Mouse (Mus musculus) limb, embryonic 10.5 days (tissue): Measurements from ENCODE around the gene Zbtb37. TPM values are rescaled to one million over a fixed set of nuclear protein-coding genes. Genes with fewer than 3 reads are reported as not detected.
"Not testable (repeated sequence)": the region's sequence is repeated elsewhere in the genome, so short reads cannot be mapped to it uniquely, and the experiment has no call there.

Source experiments
- DNase-seq: peaks from one replicate; pipeline ENCODE4 v3.0.0-alpha.2; 2017; ENCODE audit warnings: low spot score
- H3K27ac ChIP-seq: fragments of 300-500 bp; sonication (generic); 2 replicates; pipeline ENCODE4 v1.5.1; 2016; ENCODE audit warnings: mild to moderate bottlenecking
- H3K27me3 ChIP-seq: fragments of 300-500 bp; sonication (generic); 2 replicates; pipeline ENCODE4 v1.6.1; 2016; ENCODE audit warnings: low read depth, mild to moderate bottlenecking; ENCODE audit not compliant: poor library complexity, severe bottlenecking
- H3K36me3 ChIP-seq: fragments of 300-500 bp; sonication (generic); 2 replicates; pipeline ENCODE4 v1.6.1; 2016; ENCODE audit warnings: mild to moderate bottlenecking, moderate library complexity
- H3K4me1 ChIP-seq: fragments of 300-500 bp; sonication (generic); 2 replicates; pipeline ENCODE4 v1.6.1; 2016
- H3K4me3 ChIP-seq: fragments of 300-500 bp; sonication (generic); 2 replicates; pipeline ENCODE4 v1.5.1; 2016; ENCODE audit warnings: mild to moderate bottlenecking, moderate library complexity
- H3K9me3 ChIP-seq: fragments of 300-500 bp; sonication (generic); replicated peaks from 2 replicates; pipeline ENCODE4 v1.6.1; 2016; ENCODE audit warnings: mild to moderate bottlenecking
- WGBS: fragments of 180-500 bp; shearing (Covaris S2); methylation state at CpG from one replicate; pipeline ENCODE4 v1.1.7; 2016; 5-methylcytosine and 5-hydroxymethylcytosine counted together
- polyA plus RNA-seq: library from polyadenylated mRNA; unstranded; fragments of >200 nt; fragmentation: Nextera tagmentation; extraction: Ambion mirVana; gene quantifications from 2 replicates; pipeline ENCODE4 v1.2.1, GENCODE M21; 2016

Gene Zbtb37
- polyA plus RNA-seq, 1 experiment from 2014 or later = 6.2 TPM

DNA sequence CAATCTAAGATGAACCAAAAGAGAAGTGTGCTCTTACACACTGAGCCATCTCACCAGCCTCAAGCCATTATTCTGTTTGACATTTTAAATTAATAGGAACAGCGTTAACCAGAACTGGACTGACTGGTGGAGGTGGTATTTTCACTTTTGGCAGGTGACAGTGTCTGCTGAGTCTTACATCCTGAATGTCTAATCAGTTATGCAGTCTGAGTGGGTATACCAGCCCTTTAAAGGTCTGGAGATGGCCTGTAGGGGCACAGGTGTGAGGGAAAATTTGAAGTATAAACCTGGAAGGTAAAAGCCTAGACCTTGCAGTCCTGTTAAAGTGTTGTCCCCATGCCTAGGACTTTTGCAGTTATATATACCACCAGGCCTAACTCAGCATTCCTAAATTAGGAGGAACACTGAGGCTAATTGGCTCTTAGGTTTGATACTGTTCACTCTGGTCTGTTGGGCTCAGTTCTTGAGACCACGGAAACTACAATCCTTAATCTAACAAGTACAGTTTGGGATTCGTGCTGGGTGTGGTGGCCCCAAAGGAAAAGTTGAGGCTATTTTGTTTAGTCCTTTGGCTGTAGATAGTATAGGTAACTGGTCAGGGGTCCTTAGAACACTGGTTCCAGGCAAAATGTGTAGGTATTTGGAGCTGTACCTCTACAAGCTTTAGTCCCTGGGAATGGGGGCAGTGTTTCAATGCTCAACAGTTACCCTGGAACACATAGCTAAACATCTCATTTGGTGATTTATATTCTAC is 4.5 kb upstream of the Zbtb37 start:
- Histone ChIP-seq H3K4me1 (peaks cover 6% of the 10 kb centered on the region; the same call in 1 of the 2 replicates), H3K27ac (peak overlapping the region; percentile 11; the same call in 1 of the 2 replicates), H3K9me3 (no peaks in the 10 kb centered on the region), H3K27me3 (no peaks in the 10 kb centered on the region), H3K36me3 (peaks cover 75% of the 10 kb centered on the region), H3K4me3 (no peak overlapping the region)
- DNase-seq = peak; percentile 57
- 5% methylated on average over 3 of the region's 3 CpGs for WGBS

DNA sequence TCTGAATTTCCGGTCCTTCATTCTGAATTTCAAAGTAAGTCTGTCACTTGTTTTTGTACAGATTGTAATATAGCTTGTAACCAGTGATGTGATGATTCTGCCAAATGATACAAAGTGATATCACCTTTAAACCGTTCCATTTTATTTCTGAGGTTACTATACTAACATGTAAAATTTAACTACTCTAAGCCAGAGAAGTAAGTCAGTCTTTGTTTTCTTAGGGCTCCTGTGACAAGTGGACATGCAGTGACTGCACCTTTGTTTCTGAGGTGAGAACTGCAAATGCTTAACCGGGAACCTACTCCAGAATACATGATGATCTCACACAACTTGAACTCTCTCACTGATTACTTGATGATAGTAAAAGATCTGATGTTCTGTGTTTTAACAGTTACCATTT is 3.4 kb upstream of the Zbtb37 start:
- H3K36me3 ChIP-seq = peaks cover 64% of the 10 kb centered on the region
- H3K27ac ChIP-seq = peak overlapping the region; percentile 98; the same call in 1 of the 2 replicates
- peak overlapping the region; percentile 86 for H3K4me3 ChIP-seq
- H3K27me3 ChIP-seq = no peaks in the 10 kb centered on the region
- H3K9me3 ChIP-seq = no peaks in the 10 kb centered on the region
- DNase-seq = no peak
- WGBS = 45% methylated on average over 3 of the region's 3 CpGs
- H3K4me1 ChIP-seq = peaks cover 15% of the 10 kb centered on the region

DNA sequence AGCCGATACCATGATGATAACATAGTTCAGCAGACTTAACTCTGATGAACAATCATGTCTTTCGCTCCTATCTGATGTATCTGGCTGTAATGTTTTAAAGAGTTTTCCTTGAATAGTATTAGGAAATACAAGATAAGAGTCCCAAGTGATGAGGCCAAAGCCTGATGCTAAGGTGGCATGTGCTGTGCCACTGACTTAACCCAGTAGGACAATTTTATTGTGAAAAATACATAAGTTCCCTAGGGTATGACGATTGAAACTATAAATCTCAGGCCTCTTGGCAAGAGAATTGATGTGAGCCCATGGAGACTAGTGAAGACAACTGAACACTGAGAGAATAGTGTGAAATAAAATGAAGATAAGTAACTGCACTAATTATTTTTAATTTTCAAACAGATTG is 3.0 kb upstream of the Zbtb37 start:
- Histone ChIP-seq H3K9me3 (no peaks in the 10 kb centered on the region), H3K27me3 (no peaks in the 10 kb centered on the region), H3K4me3 (peak overlapping the region; percentile 86), H3K27ac (peak overlapping the region; percentile 98), H3K4me1 (peaks cover 15% of the 10 kb centered on the region), H3K36me3 (peaks cover 60% of the 10 kb centered on the region)
- 33% methylated on average over 3 of the region's 3 CpGs for WGBS
- DNase-seq = no peak

DNA sequence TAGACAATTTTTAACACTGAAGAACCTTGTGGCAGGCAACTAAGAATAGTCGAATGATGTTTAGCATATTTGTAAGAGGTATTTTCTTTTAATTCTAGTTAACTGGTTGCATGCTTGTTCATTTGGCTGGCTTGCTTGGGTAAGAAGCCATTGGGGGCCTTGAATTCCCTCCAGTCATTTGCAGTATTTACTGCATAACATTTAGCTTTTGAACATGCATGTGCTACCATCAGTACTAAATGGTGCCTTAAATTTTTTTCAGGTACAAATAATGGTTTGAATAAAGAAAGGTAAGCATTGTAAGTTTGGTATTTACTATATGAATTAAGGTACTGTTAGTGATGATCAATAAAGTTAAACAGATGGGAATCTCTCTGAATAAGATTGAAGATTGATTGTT is 2.4 kb upstream of the Zbtb37 start:
- Histone ChIP-seq H3K9me3 (no peaks in the 10 kb centered on the region), H3K4me3 (peak overlapping the region; percentile 86), H3K27ac (peak overlapping the region; percentile 98), H3K4me1 (peaks cover 15% of the 10 kb centered on the region), H3K36me3 (peaks cover 60% of the 10 kb centered on the region), H3K27me3 (no peaks in the 10 kb centered on the region)
- 3% methylated on average over 1 of the region's 1 CpGs for WGBS
- no peak for DNase-seq

DNA sequence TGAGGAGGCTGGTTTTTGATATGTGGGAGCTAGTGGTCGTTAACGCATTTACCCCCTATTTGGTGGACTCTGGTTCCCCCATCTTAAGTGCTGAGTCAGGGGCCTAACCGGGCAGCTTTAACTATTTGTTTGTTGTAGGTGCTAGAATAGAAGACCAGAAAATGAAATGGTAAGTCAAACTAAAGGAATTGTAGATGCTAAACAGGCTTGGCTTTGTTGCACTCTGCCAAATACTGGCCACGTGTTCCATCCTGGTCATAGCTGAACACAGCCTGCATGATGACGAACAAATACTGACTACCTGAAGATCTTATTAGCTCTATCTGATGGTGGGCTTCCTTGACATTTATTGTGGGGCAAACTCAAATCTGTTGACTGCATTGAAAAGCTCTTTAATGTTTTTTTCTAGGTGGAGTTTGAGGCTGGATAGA is 1.8 kb upstream of the Zbtb37 start:
- Histone ChIP-seq H3K27me3 (no peaks in the 10 kb centered on the region), H3K4me1 (peaks cover 15% of the 10 kb centered on the region), H3K27ac (peak overlapping the region; percentile 98), H3K4me3 (peak overlapping the region; percentile 86), H3K9me3 (no peaks in the 10 kb centered on the region), H3K36me3 (peaks cover 61% of the 10 kb centered on the region)
- peak; percentile 50 for DNase-seq
- under 1% methylated on average over 5 of the region's 5 CpGs for WGBS

DNA sequence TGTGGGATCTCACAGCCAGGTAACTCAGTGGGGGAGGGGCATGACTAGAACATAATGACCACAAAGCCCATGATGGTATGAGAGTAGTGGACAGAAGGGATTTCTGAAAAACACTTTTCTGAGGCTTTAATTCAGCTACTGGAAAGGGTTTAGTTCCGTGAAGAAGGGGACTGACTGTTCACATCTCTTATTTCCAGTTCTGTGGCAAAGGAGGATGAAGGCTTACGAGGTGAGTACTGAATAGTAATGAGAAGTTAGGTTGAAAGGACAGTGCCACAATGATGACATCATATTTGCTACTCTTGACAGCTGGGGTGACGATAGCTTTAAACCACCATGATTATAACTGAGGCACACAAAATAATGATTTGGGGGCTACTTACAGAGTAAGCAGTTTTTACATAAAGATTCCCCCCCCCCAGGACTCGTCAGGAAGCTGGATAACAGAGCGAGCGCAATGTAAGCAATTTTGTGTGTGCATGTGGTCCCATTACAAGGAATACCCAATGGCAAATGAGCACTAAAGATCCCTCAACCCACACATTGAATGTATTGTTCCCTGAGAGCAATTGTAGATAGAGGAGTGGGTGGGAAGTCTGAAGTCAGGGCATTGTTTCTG is 1.2 kb upstream of the Zbtb37 start:
- H3K36me3 ChIP-seq = peaks cover 65% of the 10 kb centered on the region

DNA sequence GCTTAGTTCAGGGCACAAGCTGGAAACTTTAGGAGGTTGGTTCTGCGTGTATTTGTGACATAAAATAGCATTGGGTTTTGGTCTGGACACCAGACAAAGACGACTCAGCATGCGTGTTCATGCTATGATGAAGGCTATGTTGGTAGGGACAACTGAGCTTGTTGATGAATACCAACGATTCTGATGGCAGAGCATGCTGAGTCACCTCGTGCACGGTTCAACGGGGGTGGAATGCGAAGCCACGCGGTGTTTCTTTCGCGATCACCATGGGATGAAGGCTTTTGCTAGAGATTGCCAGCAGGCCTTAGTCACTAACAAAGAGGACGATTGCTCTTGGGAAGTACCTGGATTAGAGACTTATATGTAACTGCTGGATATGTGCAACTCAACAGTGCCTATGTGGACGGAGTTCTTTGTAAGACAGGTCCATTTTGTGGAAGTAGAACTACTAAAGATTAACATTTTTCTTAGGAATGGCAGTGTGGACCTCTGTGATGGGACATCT is 684 bp upstream of the Zbtb37 start:
- peak overlapping the region; percentile 86 for H3K4me3 ChIP-seq
- no peaks in the 10 kb centered on the region for H3K27me3 ChIP-seq
- H3K4me1 ChIP-seq = peaks cover 15% of the 10 kb centered on the region
- no peak for DNase-seq
- H3K9me3 ChIP-seq = no peaks in the 10 kb centered on the region
- H3K36me3 ChIP-seq = peaks cover 69% of the 10 kb centered on the region
- WGBS = under 1% methylated on average over 14 of the region's 14 CpGs
- peak overlapping the region; percentile 98 for H3K27ac ChIP-seq

More for the DNA sequence above, 1.2 kb upstream of the Zbtb37 start:
- H3K4me3 ChIP-seq = peak overlapping the region; percentile 86
- under 1% methylated on average over 6 of the region's 6 CpGs for WGBS
- H3K9me3 ChIP-seq = no peaks in the 10 kb centered on the region
- no peak for DNase-seq
- peak overlapping the region; percentile 98 for H3K27ac ChIP-seq
- H3K27me3 ChIP-seq = no peaks in the 10 kb centered on the region
- peaks cover 15% of the 10 kb centered on the region for H3K4me1 ChIP-seq

DNA sequence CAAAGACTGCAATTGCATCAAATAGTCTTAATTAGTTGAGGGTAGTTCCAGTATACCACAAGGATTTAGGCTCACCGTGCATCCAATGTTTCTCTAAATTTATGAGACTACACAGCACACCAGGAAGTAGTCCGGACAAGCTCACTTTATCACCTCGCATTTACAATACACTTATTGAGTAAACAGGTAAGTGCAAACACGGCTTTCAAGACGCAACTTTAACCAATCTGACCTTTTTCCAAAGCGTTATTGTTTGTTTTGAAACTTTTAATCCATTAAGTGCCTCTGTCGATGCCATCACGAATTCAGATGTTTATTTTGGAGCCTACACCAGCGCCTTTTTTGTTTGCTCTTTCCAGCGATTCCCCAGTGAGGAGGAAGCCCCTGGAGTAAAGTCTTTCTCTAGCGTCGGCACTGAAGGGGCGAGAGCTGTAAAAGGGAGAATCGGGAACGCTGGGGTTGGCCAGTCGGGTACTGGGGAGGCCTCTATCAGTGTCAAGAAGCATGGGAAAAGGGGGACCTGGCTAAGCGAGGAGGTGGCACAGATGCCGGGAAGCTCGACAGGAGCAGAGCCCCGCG is 704 bp downstream of the Zbtb37 start:
- Histone ChIP-seq H3K4me3 (peak overlapping the region; percentile 86), H3K27ac (peak overlapping the region; percentile 98), H3K36me3 (peaks cover 71% of the 10 kb centered on the region), H3K9me3 (no peaks in the 10 kb centered on the region), H3K4me1 (peaks cover 15% of the 10 kb centered on the region), H3K27me3 (no peaks in the 10 kb centered on the region)
- WGBS = 1% methylated on average over 21 of the region's 21 CpGs
- DNase-seq = no peak

DNA sequence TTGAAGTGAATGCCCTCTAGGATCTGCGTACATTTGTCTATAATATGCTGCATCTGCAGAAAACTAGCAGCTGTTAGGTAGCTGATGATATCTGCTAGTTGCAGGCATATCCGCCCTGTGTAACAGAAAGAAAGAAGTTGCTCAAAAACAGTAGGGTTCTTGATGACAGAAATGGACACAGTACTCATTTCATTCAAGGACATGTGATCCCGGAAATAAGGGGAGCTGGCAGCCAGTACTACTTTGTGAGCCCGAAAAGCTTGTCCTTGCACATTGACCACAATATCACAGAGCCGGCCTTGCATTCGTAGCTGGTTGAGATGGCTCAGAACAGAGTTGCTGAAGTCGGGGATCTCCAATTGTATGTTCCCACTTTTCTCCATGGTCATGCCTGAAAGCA is 2.3 kb downstream of the Zbtb37 start:
- Histone ChIP-seq H3K4me3 (no peak overlapping the region), H3K36me3 (peaks cover 60% of the 10 kb centered on the region), H3K27ac (no peak overlapping the region), H3K9me3 (no peaks in the 10 kb centered on the region), H3K4me1 (peaks cover 10% of the 10 kb centered on the region), H3K27me3 (no peaks in the 10 kb centered on the region)
- WGBS = 92% methylated on average over 7 of the region's 7 CpGs
- no peak for DNase-seq

DNA sequence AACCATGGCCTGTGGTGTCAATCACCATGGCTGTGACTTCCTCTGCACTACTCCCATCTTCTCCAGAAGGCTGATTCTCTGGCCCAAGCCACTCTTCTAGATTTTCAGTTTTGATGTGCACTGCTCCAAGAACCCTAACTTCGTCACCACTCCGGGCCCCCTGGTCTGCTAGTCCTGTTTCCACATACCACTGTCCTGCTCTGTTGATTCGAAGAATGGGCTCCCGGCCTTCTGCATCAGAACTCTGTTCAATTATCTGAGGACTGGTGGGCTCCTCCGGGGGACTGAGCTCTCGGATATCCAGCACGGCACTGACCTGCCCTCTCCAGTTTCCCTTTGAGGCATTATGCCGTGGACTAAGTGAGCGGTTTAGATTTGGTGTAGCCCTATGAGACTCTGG is 2.8 kb downstream of the Zbtb37 start:
- Histone ChIP-seq H3K36me3 (peaks cover 60% of the 10 kb centered on the region), H3K4me1 (peaks cover 9% of the 10 kb centered on the region), H3K9me3 (no peaks in the 10 kb centered on the region), H3K4me3 (no peak overlapping the region), H3K27ac (no peak overlapping the region), H3K27me3 (no peaks in the 10 kb centered on the region)
- no peak for DNase-seq
- 96% methylated on average over 9 of the region's 9 CpGs for WGBS

DNA sequence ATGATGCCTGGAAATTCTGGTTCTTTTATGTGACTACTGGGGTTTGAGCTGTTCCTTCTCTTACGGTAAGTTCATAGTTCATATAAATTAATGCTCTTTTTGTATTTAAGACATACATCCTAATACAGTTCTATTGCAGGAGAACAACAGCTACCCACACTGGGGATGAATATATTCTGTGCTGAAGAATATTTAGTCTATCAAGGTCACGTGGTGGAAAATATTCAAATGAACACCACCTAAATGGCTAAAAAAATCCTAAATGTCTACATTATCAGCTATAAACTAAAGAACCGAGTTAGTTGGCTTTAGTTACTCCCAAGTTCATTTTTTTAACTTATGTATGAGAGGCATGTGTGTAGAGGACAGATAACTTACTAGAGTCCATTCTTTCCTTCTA is 4.6 kb downstream of the Zbtb37 start:
- H3K9me3 ChIP-seq = no peaks in the 10 kb centered on the region
- DNase-seq = no peak
- H3K27me3 ChIP-seq = no peaks in the 10 kb centered on the region
- H3K4me3 ChIP-seq = no peak overlapping the region
- H3K36me3 ChIP-seq = peaks cover 50% of the 10 kb centered on the region
- no peak overlapping the region for H3K27ac ChIP-seq
- 94% methylated on average over 3 of the region's 3 CpGs for WGBS
- H3K4me1 ChIP-seq = peaks cover 9% of the 10 kb centered on the region

DNA sequence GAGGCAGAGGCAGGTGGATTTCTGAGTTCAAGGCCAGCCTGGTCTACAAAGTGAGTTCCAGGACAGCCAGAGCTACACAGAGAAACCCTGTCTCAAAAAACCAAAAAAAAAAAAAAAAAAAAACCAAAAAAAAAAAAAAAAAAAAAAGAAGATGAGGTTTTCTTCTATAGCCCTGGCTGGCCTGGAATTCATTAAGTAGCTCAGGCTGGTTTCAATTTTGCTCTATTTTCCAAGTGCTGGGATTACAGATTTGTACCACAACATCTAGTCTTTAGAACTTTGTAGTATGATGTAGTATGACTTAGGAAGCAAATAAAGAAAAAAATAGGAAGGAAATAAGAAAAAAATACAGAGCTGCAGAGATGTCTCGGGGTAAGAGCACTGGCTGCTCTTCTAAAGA is 6.2 kb downstream of the Zbtb37 start:
- not testable (repeated sequence) for DNase-seq
- H3K36me3 ChIP-seq = peaks cover 58% of the 10 kb centered on the region

DNA sequence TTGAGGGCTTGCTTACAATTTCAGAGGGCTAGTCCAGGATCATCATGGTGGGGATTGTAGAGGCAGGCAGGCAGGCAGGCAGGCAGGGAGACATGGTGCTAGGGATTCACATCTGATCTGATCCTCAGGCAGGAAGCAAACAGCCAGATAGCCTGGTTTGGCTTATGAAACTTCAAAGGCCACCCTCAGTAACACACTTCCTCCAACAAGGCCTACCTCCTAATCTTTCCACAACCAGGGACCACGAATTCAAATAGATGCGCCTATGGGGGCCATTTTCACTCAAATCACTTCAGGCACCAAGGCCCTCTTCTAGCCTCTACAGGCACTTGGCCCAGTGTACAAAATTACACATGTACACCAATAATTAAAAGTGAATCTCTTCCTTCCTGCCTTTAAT is 7.5 kb downstream of the Zbtb37 start:
- Histone ChIP-seq H3K4me3 (no peak overlapping the region), H3K27ac (no peak overlapping the region), H3K27me3 (no peaks in the 10 kb centered on the region), H3K9me3 (no peaks in the 10 kb centered on the region), H3K4me1 (no peaks in the 10 kb centered on the region), H3K36me3 (peaks cover 53% of the 10 kb centered on the region)
- 79% methylated on average over 2 of the region's 2 CpGs for WGBS
- no peak for DNase-seq

More for the DNA sequence above, 6.2 kb downstream of the Zbtb37 start:
- H3K9me3 ChIP-seq, H3K27me3 ChIP-seq, H3K27ac ChIP-seq, H3K4me3 ChIP-seq, H3K4me1 ChIP-seq: not testable (repeated sequence)
- WGBS = 82% methylated on average over 1 of the region's 1 CpGs
